Comparison of ENCODE assay signal across 25 mouse cellular contexts in the genomic region with DNA sequence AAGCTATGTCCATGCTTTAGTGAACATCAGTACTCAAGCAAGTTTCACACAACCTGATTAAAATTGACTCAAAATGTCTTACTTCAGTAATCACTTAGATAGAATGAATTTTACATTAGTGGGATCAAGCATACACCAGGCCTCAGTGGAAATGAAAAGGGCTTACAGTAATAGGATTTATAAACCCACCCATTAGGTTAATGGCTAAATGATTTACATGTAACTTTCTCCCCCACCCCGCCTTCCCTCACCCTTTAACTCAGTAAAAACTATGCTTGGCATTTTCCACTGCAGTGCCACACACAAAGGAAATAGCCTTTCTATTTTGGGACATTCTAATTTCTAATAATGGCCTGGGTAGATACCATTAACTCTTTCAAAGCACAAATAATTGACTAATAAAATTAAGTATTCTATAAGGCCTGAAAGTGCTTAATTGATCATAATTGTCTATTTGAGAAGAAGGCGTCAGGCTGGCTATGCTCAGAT.
DNase-seq lines count a peak whose midpoint lies in the region; ATAC-seq lines count a peak whose summit lies in the region.
"Had no signal": no experiment of that assay in that cellular context is flagged by ENCODE, and none has a peak within 500 bp of the region (broad histone marks: within the 10 kb centered on the region; RNA-seq: fewer than 3 reads in every experiment).

No protein-coding gene starts in this region.

- no peaks in the 10 kb centered on the region for H3K36me3 ChIP-seq in forebrain, embryonic 14.5 days (ENCODE audit: control insufficient read depth, insufficient read depth, low read length)
- no peaks in the 10 kb centered on the region for H3K36me3 ChIP-seq in forebrain, embryonic 10.5 days (replicated peaks)
- no peaks in the 10 kb centered on the region for H3K36me3 ChIP-seq in heart, embryonic 15.5 days
- H3K36me3 ChIP-seq: embryonic facial prominence, embryonic 13.5 days; forebrain, embryonic 15.5 days; hindbrain, embryonic 13.5 days; midbrain, embryonic 15.5 days; neural tube, embryonic 13.5 days; stomach, embryonic 15.5 days had no signal

- H3K4me2 ChIP-seq in forebrain, embryonic 14.5 days (ENCODE audit: low read length) = no peak overlapping the region
- 0 out of 2 replicates have a peak overlapping the region, but pooled peaks have one; percentile 2 for H3K4me2 ChIP-seq in heart, embryonic 15.5 days
- H3K4me2 ChIP-seq: embryonic facial prominence, embryonic 13.5 days; forebrain, embryonic 15.5 days; hindbrain, embryonic 13.5 days; midbrain, embryonic 15.5 days; neural tube, embryonic 13.5 days; stomach, embryonic 15.5 days had no signal

- no peak overlapping the region for H3K9ac ChIP-seq in forebrain, embryonic 14.5 days (ENCODE audit: low read length)
- H3K9ac ChIP-seq in heart, embryonic 15.5 days = no peak overlapping the region
- H3K9ac ChIP-seq: embryonic facial prominence, embryonic 13.5 days; forebrain, embryonic 15.5 days; hindbrain, embryonic 13.5 days; midbrain, embryonic 15.5 days; neural tube, embryonic 13.5 days; stomach, embryonic 15.5 days had no signal

- no peak overlapping the region for H3K4me3 ChIP-seq in forebrain, embryonic 14.5 days (ENCODE audit: low read depth, low read length)
- H3K4me3 ChIP-seq in forebrain, embryonic 10.5 days = no peak overlapping the region
- no peak overlapping the region for H3K4me3 ChIP-seq in heart, embryonic 15.5 days
- H3K4me3 ChIP-seq: embryonic facial prominence, embryonic 13.5 days; erythroblast, embryonic 14.5 days; forebrain, embryonic 15.5 days; hindbrain, embryonic 13.5 days; layer of hippocampus, adult 2 months; midbrain, embryonic 15.5 days; myocyte; neural tube, embryonic 13.5 days; stomach, embryonic 15.5 days had no signal

- no peaks in the 10 kb centered on the region for H3K27me3 ChIP-seq in forebrain, embryonic 14.5 days (replicated peaks; ENCODE audit: control insufficient read depth, insufficient read depth, low read length)
- no peaks in the 10 kb centered on the region for H3K27me3 ChIP-seq in forebrain, embryonic 10.5 days (ENCODE audit: poor library complexity, severe bottlenecking)
- H3K27me3 ChIP-seq in heart, embryonic 15.5 days = no peaks in the 10 kb centered on the region
- H3K27me3 ChIP-seq: embryonic facial prominence, embryonic 13.5 days; forebrain, embryonic 15.5 days; hindbrain, embryonic 13.5 days; midbrain, embryonic 15.5 days; neural tube, embryonic 13.5 days; stomach, embryonic 15.5 days had no signal

- no peaks in the 10 kb centered on the region for H3K9me3 ChIP-seq in forebrain, embryonic 14.5 days (replicated peaks; ENCODE audit: control insufficient read depth, low read length)
- H3K9me3 ChIP-seq in forebrain, embryonic 10.5 days = no peaks in the 10 kb centered on the region
- no peaks in the 10 kb centered on the region for H3K9me3 ChIP-seq in heart, embryonic 15.5 days (replicated peaks)
- H3K9me3 ChIP-seq: embryonic facial prominence, embryonic 13.5 days; forebrain, embryonic 15.5 days; hindbrain, embryonic 13.5 days; midbrain, embryonic 15.5 days; neural tube, embryonic 13.5 days; stomach, embryonic 15.5 days had no signal

- H3K4me1 ChIP-seq in forebrain, embryonic 14.5 days (ENCODE audit: control insufficient read depth, insufficient read depth, low read length) = no peaks in the 10 kb centered on the region
- H3K4me1 ChIP-seq in forebrain, embryonic 10.5 days = no peaks in the 10 kb centered on the region
- H3K4me1 ChIP-seq in heart, embryonic 15.5 days (replicated peaks) = no peaks in the 10 kb centered on the region; the same call in 1 of the 2 replicates
- H3K4me1 ChIP-seq: embryonic facial prominence, embryonic 13.5 days; forebrain, embryonic 15.5 days; hindbrain, embryonic 13.5 days; midbrain, embryonic 15.5 days; neural tube, embryonic 13.5 days; stomach, embryonic 15.5 days had no signal

- peak; percentile 54; the same call in 1 of the 2 replicates for ATAC-seq in forebrain, embryonic 14.5 days
- ATAC-seq in heart, embryonic 15.5 days (replicated peaks; ENCODE audit: insufficient number of reproducible peaks, insufficient read depth, low FRiP score, low read depth) = no peak
- no peak for ATAC-seq in erythroid progenitor cell, adult 5-6 weeks (replicated peaks; ENCODE audit: low FRiP score, poor library complexity, severe bottlenecking)
- ATAC-seq: forebrain, embryonic 15.5 days; midbrain, embryonic 15.5 days had no signal

- 55% methylated on average over 2 of the region's 2 CpGs for WGBS in forebrain, embryonic 14.5 days
- 78% methylated on average over 2 of the region's 2 CpGs for WGBS in forebrain, embryonic 10.5 days
- 44% methylated on average over 2 of the region's 2 CpGs for WGBS in heart, embryonic 15.5 days

- H3K27ac ChIP-seq in forebrain, embryonic 14.5 days (ENCODE audit: low read depth, low read length) = no peak overlapping the region
- H3K27ac ChIP-seq in forebrain, embryonic 10.5 days = no peak overlapping the region
- peak overlapping the region; percentile 62 for H3K27ac ChIP-seq in heart, embryonic 15.5 days
- H3K27ac ChIP-seq: embryonic facial prominence, embryonic 13.5 days; forebrain, embryonic 15.5 days; hindbrain, embryonic 13.5 days; layer of hippocampus, adult 2 months; macrophage; midbrain, embryonic 15.5 days; neural tube, embryonic 13.5 days; stomach, embryonic 15.5 days had no signal

- peak; percentile 38 for DNase-seq in forebrain, embryonic 14.5 days (ENCODE audit: low spot score)
- DNase-seq in forebrain, embryonic 10.5 days (ENCODE audit: extremely low spot score, low spot score) = no peak
- no peak for DNase-seq in heart, adult 11 months
- peak; percentile 1 for DNase-seq in retina, embryonic 14.5 days (ENCODE audit: low spot score)
- DNase-seq in retina, postnatal 1 day = no peak
- DNase-seq: adrenal gland, postnatal 10 days; cerebellum, adult 2 months; cerebellum, postnatal 36 days; embryo, embryonic 11 days; layer of hippocampus, postnatal 36 days; right cerebral cortex, adult 18-20 months; right cerebral cortex, postnatal 4 days; thymus, postnatal 36 days had no signal

Comparison
In these comparisons a context has a peak if more than half of its experiments do, and no peak if none do; other contexts are left out.
1. DNase-seq: peak in forebrain, embryonic 14.5 days (single experiment) and retina, embryonic 14.5 days (single experiment); none in forebrain, embryonic 10.5 days (single experiment), heart, adult 11 months (single experiment) and retina, postnatal 1 day (single experiment).